Comparison of ENCODE assay signal across 11 mouse cellular contexts in genomic region chr4:139259302-139259871, GRCm38 (mm10). TPM values are rescaled to one million over a fixed set of nuclear protein-coding genes. Genes with fewer than 3 reads are reported as not detected.
DNase-seq lines count a peak whose midpoint lies in the region; ATAC-seq and TF ChIP-seq lines count a peak whose summit lies in the region.
"Had no signal": no experiment of that assay in that cellular context is flagged by ENCODE, and none has a peak within 500 bp of the region (broad histone marks: within the 10 kb centered on the region; RNA-seq: fewer than 3 reads in every experiment).

No protein-coding gene starts in this region.

- intact Hi-C loops in heart, postnatal 10 days (cut with DNase I), result no loop called here

- no peak for ATAC-seq in forebrain, embryonic 11.5 days (replicated peaks; ENCODE audit: low FRiP score)
- ATAC-seq in forebrain, embryonic 16.5 days, result no peak
- no peak for ATAC-seq in lung, embryonic 15.5 days (ENCODE audit: borderline replicate concordance, extremely low read depth, low FRiP score, low TSS enrichment)
- ATAC-seq: inflammation-experienced regulatory T-cells, adult 6 months had no signal

- H3K4me2 ChIP-seq in forebrain, embryonic 11.5 days (ENCODE audit: low read depth, low read length, severe bottlenecking), result no peak overlapping the region
- H3K4me2 ChIP-seq in forebrain, embryonic 16.5 days (ENCODE audit: low read length), result no peak overlapping the region
- H3K4me2 ChIP-seq in lung, embryonic 15.5 days, result no peak overlapping the region

- TF ChIP-seq POLR2A in lung, adult 2 months (IDR thresholded peaks at IDR 0.05; ENCODE audit: borderline replicate concordance, extremely low read depth, low read depth, low read length), result no peak
- TF ChIP-seq POLR2A in embryonic fibroblast, embryonic 13.5 days (IDR thresholded peaks at IDR 0.05; ENCODE audit: low read depth, low read length), result no peak

- H3K4me1 ChIP-seq in forebrain, embryonic 11.5 days (replicated peaks; ENCODE audit: control insufficient read depth, insufficient read depth, low read length), result no peaks in the 10 kb centered on the region
- no peaks in the 10 kb centered on the region for H3K4me1 ChIP-seq in forebrain, embryonic 16.5 days (replicated peaks; ENCODE audit: control insufficient read depth, insufficient read depth, low read length)
- H3K4me1 ChIP-seq in lung, embryonic 15.5 days, result peaks cover 34% of the 10 kb centered on the region
- H3K4me1 ChIP-seq in lung, adult 2 months (ENCODE audit: control insufficient read depth, insufficient read depth, low read length), result peaks cover 5% of the 10 kb centered on the region; the same call in 1 of the 2 replicates
- H3K4me1 ChIP-seq in embryonic fibroblast, embryonic 13.5 days (ENCODE audit: control insufficient read depth, insufficient read depth, low read length), result peaks cover 25% of the 10 kb centered on the region

- no peaks in the 10 kb centered on the region; the same call in 1 of the 2 replicates for H3K36me3 ChIP-seq in forebrain, embryonic 11.5 days (ENCODE audit: control insufficient read depth, insufficient read depth, low read length)
- H3K36me3 ChIP-seq in forebrain, embryonic 16.5 days (ENCODE audit: control insufficient read depth, insufficient read depth), result peaks cover 6% of the 10 kb centered on the region; the same call in 1 of the 2 replicates
- H3K36me3 ChIP-seq in lung, embryonic 15.5 days, result peaks cover 55% of the 10 kb centered on the region

- H3K4me3 ChIP-seq in forebrain, embryonic 11.5 days (ENCODE audit: low read depth, low read length), result no peak overlapping the region
- no peak overlapping the region for H3K4me3 ChIP-seq in forebrain, embryonic 16.5 days (replicated peaks; ENCODE audit: low read length)
- H3K4me3 ChIP-seq in lung, embryonic 15.5 days, result no peak overlapping the region
- no peak overlapping the region for H3K4me3 ChIP-seq in lung, adult 2 months (replicated peaks; ENCODE audit: extremely low read depth, low read depth, low read length)
- no peak overlapping the region for H3K4me3 ChIP-seq in embryonic fibroblast, embryonic 13.5 days (ENCODE audit: insufficient read depth, low read length)

- no peak for DNase-seq in forebrain, embryonic 11.5 days (ENCODE audit: low spot score)
- DNase-seq in lung, adult 2 months, result no peak
- peak; percentile 49 for DNase-seq in lung, postnatal 36 days
- no peak for DNase-seq in urinary bladder, adult 2 months (ENCODE audit: low spot score)
- no peak for DNase-seq in heart, postnatal 10 days
- DNase-seq: right cerebral cortex, postnatal 25 days had no signal

- no peaks in the 10 kb centered on the region for H3K9me3 ChIP-seq in forebrain, embryonic 11.5 days (ENCODE audit: control insufficient read depth, low read length)
- no peaks in the 10 kb centered on the region for H3K9me3 ChIP-seq in forebrain, embryonic 16.5 days (ENCODE audit: control insufficient read depth, low read length)
- H3K9me3 ChIP-seq in lung, embryonic 15.5 days, result no peaks in the 10 kb centered on the region
- H3K9me3 ChIP-seq: G1E had no signal

- WGBS in forebrain, embryonic 11.5 days, result 77% methylated on average over 11 of the region's 11 CpGs
- WGBS in forebrain, embryonic 16.5 days, result 89% methylated on average over 11 of the region's 11 CpGs
- WGBS in lung, embryonic 15.5 days, result 68% methylated on average over 11 of the region's 11 CpGs
- WGBS in lung, adult 2 months, result 56% methylated on average over 11 of the region's 11 CpGs

- TF ChIP-seq CTCF in lung, adult 2 months (IDR thresholded peaks at IDR 0.05; ENCODE audit: insufficient read depth, low read length), result no peak
- no peak for TF ChIP-seq CTCF in embryonic fibroblast, embryonic 13.5 days (IDR thresholded peaks at IDR 0.05; ENCODE audit: borderline replicate concordance, insufficient read depth, low read length)

- H3K27ac ChIP-seq in forebrain, embryonic 11.5 days (ENCODE audit: low read depth, low read length), result 0 out of 2 replicates have a peak overlapping the region, but pooled peaks have one; percentile 2
- H3K27ac ChIP-seq in forebrain, embryonic 16.5 days (ENCODE audit: low read length), result no peak overlapping the region
- peak overlapping the region; percentile 90 for H3K27ac ChIP-seq in lung, embryonic 15.5 days
- H3K27ac ChIP-seq in embryonic fibroblast, embryonic 13.5 days (ENCODE audit: insufficient read depth, low read length), result peak overlapping the region; percentile 62

- H3K27me3 ChIP-seq in forebrain, embryonic 11.5 days (ENCODE audit: control insufficient read depth, insufficient read depth, low read length), result no peaks in the 10 kb centered on the region
- H3K27me3 ChIP-seq in forebrain, embryonic 16.5 days (replicated peaks; ENCODE audit: control insufficient read depth, insufficient read depth, low read length), result no peaks in the 10 kb centered on the region
- H3K27me3 ChIP-seq in lung, embryonic 15.5 days, result no peaks in the 10 kb centered on the region

- H3K9ac ChIP-seq in forebrain, embryonic 11.5 days (ENCODE audit: low read length), result no peak overlapping the region
- no peak overlapping the region for H3K9ac ChIP-seq in forebrain, embryonic 16.5 days (replicated peaks; ENCODE audit: low read depth, low read length)
- H3K9ac ChIP-seq in lung, embryonic 15.5 days, result no peak overlapping the region

RNA-seq across cellular contexts. Expression of gene Pqlc2, which starts 51.1 kb away (rescaled TPM):
- polyA plus RNA-seq in forebrain, embryonic 11.5 days (2014; fragmentation: Nextera tagmentation; extraction: Ambion mirVana), result 11.4 and 16.4 TPM in 2 replicates
- polyA plus RNA-seq in forebrain, embryonic 16.5 days (2015; fragmentation: Nextera tagmentation; extraction: Ambion mirVana), result 10.1 and 13.2 TPM in 2 replicates
- polyA plus RNA-seq in lung, embryonic 15.5 days (2015; fragmentation: Nextera tagmentation; extraction: Ambion mirVana), result 11.0 and 12.0 TPM in 2 replicates
- 28.1 and 34.0 TPM in 2 replicates for polyA plus RNA-seq in lung, adult 2 months (2012; rRNA removed)
- polyA plus RNA-seq in embryonic fibroblast, embryonic 13.5 days (2011; ENCODE audit: insufficient read length, low read depth, missing spikeins), result 11.3 and 12.3 TPM in 2 replicates
- polyA plus RNA-seq in urinary bladder, adult 2 months (2012; rRNA removed), result 10.2 and 11.6 TPM in 2 replicates
- total RNA-seq in heart, postnatal 10 days (2021), result 1 to 10 TPM; 5.7 to 6.4 TPM

RNA-seq across cellular contexts. Expression of gene Akr7a5, which starts 51.2 kb away (rescaled TPM):
- polyA plus RNA-seq in forebrain, embryonic 11.5 days (2014; fragmentation: Nextera tagmentation; extraction: Ambion mirVana), result 97.4 and 103 TPM in 2 replicates
- 56.5 and 56.7 TPM in 2 replicates for polyA plus RNA-seq in forebrain, embryonic 16.5 days (2015; fragmentation: Nextera tagmentation; extraction: Ambion mirVana)
- polyA plus RNA-seq in lung, embryonic 15.5 days (2015; fragmentation: Nextera tagmentation; extraction: Ambion mirVana), result 101 and 103 TPM in 2 replicates
- polyA plus RNA-seq in lung, adult 2 months (2012; rRNA removed), result 30.9 and 32.4 TPM in 2 replicates
- 17.1 and 18.1 TPM in 2 replicates for polyA plus RNA-seq in embryonic fibroblast, embryonic 13.5 days (2011; ENCODE audit: insufficient read length, low read depth, missing spikeins)
- 8.7 and 15.3 TPM in 2 replicates for polyA plus RNA-seq in urinary bladder, adult 2 months (2012; rRNA removed)
- 10 to 100 TPM; 33.6 to 37.2 TPM for total RNA-seq in heart, postnatal 10 days (2021)
